Mouse (Mus musculus) lung, postnatal 0 days (tissue): ENCODE results near the gene Nr6a1.

ENCODE experiments used
- CTCF ChIP-seq: IDR thresholded peaks from 2 replicates; pipeline ENCODE4 v1.5.1; 2016; ENCODE audit warnings: antibody characterized with exemption, mild to moderate bottlenecking
- EP300 ChIP-seq: IDR thresholded peaks from 2 replicates; pipeline ENCODE4 v1.6.1; 2016; ENCODE audit warnings: antibody characterized with exemption, mild to moderate bottlenecking, control low read depth

DNA sequence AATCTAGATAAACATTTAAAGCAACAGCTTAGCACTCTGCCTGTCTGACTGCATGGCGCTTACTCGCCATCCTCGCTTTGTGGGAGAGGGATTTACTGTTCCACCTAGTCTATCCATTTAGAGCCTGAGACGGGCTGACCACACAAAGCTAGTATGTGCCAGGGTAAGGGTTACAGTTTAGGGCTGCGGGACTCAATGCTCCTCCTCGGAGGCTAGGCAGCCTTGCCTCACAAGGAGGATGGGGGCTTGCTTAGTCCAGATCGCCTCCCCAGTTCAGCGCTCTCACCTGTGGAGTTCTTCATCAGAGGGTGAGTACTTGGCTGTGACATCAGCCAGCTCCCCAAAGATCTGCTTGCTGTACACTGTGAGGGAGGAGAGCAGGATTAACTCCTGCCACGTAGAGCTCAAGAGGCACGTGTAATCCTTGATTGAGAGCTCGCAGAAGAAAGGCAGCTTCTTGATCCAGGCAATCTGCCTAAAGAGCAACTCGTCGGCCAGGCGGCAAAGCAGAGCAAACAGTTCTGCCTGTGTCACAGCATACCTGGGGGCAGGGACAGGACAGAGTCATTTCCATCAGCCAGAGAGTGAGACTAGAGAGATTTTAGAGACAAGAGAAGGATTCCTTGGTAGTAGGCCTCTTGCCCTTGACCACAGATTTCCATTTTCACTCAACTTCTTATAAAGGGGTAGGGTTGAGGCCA lies 188.7 kb downstream of the Nr6a1 start:
- TF ChIP-seq CTCF (no peak), EP300 (no peak)
